Mouse (Mus musculus) stomach, postnatal 0 days (tissue): ENCODE measurements around the gene B230307C23Rik.

Experiments used
- CTCF ChIP-seq: IDR thresholded peaks from 2 replicates; pipeline ENCODE4 v1.5.1; 2016; ENCODE audit warnings: antibody characterized with exemption, low read depth, mild to moderate bottlenecking, moderate library complexity
- EP300 ChIP-seq: optimal IDR thresholded peaks from 2 replicates; pipeline ENCODE3; 2016; ENCODE audit warnings: antibody characterized with exemption

GRCm38 (mm10) chr16:97948836-97949235 lies 48.3 kb upstream of the B230307C23Rik start:
- TF ChIP-seq CTCF (no peak), EP300 (no peak)
